Mouse (Mus musculus): Measurements from ENCODE around the gene Ppm1e.

DNA sequence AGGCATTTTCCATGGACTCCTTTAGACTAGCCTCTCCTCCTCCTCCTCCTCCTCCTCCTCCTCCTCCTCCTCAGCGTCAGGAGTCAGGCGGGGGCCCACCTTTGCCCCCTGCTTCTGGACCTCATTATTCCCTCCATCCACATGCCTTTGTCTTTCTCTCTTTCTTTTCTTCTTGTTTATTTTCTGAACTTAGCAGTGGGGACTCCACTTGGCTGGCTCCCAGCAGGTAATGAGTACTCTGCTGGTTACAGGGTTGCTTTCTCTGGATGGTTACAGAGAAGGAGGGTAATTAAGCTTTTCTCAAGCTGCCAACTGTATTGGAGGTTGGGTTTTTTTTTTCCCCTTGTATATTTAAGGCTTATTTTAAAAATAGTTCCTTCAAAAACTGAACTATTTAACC is 87.9 kb downstream of the Ppm1e start:
- TF ChIP-seq HCFC1 (IDR thresholded peaks at IDR 0.05; ENCODE audit: borderline replicate concordance, insufficient read depth, low read length) (no peak), ZNF384 (IDR thresholded peaks at IDR 0.05; ENCODE audit: low read depth, low read length) (no peak), ZC3H11A (IDR thresholded peaks at IDR 0.05; ENCODE audit: borderline replicate concordance, low read depth, low read length) (no peak), MAFK (IDR thresholded peaks at IDR 0.05; ENCODE audit: insufficient read depth, low read depth, low read length) (no peak)

Data from ES-E14 (cell line).